Mouse (Mus musculus) frontal cortex, adult 2 months (tissue): Measurements from ENCODE around the gene Acvrl1. TPM values are rescaled to one million over a fixed set of nuclear protein-coding genes. Genes with fewer than 3 reads are reported as not detected.

Experiments used
- DNase-seq, 2 experiments: peaks; one replicate each; pipeline ENCODE4 v3.0.0; 2022; ENCODE audit warnings: low spot score in 1 of 2; ENCODE audit errors: extremely low spot score in 1 of 2
- polyA plus RNA-seq: library from polyadenylated mRNA; depleted of rRNA; stranded (reverse); fragments of >200 nt; gene quantifications from 2 replicates; pipeline ENCODE4 v1.2.3, GENCODE M21; 2012; rRNA removed

Gene Acvrl1
- polyA plus RNA-seq, 1 experiment = 20.7 TPM

GRCm38 (mm10) chr15:101185549-101185948 lies 57.2 kb downstream of the Acvrl1 start:
- no peak for DNase-seq

- no peak for DNase-seq
Measured at GRCm38 (mm10) chr15:101187907-101188306, 59.6 kb downstream of the Acvrl1 start.

GRCm38 (mm10) chr15:101189981-101190761 lies 61.8 kb downstream of the Acvrl1 start:
- DNase-seq = no peak

GRCm38 (mm10) chr15:101190762-101191150 lies 62.4 kb downstream of the Acvrl1 start:
- DNase-seq = no peak

- DNase-seq = peak in 1 of 2 experiments; percentile 63
Measured at GRCm38 (mm10) chr15:101191459-101192259, 63.3 kb downstream of the Acvrl1 start.

GRCm38 (mm10) chr15:101192260-101192640 lies 63.9 kb downstream of the Acvrl1 start:
- no peak for DNase-seq

GRCm38 (mm10) chr15:101192651-101193050 lies 64.3 kb downstream of the Acvrl1 start:
- DNase-seq = no peak

GRCm38 (mm10) chr15:101193971-101194370 lies 65.6 kb downstream of the Acvrl1 start:
- no peak for DNase-seq

Other genes starting within 250 kb of the Acvrl1 start
- not detected in 2 replicates for gene Gm47841, start 81.1 kb upstream of the Acvrl1 start, polyA plus RNA-seq
- 1.2 and 1.3 TPM in 2 replicates for gene Fignl2, start 50.0 kb upstream of the Acvrl1 start, polyA plus RNA-seq
- gene Ankrd33, start 12.8 kb upstream of the Acvrl1 start, polyA plus RNA-seq = not detected in 2 replicates
- gene Acvr1b, start 45.5 kb downstream of the Acvrl1 start, polyA plus RNA-seq = 68.4 and 68.6 TPM in 2 replicates
- 43.9 and 53.5 TPM in 2 replicates for gene Grasp, start 95.7 kb downstream of the Acvrl1 start, polyA plus RNA-seq
- gene Nr4a1, start 125.7 kb downstream of the Acvrl1 start, polyA plus RNA-seq = 80.9 and 169 TPM in 2 replicates
- 50.2 and 58.3 TPM in 2 replicates for gene Atg101, start 155.8 kb downstream of the Acvrl1 start, polyA plus RNA-seq
- 0.27 and 0.52 TPM in 2 replicates for gene 6030408B16Rik, start 164.7 kb downstream of the Acvrl1 start, polyA plus RNA-seq
- gene Krt80, start 241.6 kb downstream of the Acvrl1 start, polyA plus RNA-seq = 2.0 and 3.3 TPM in 2 replicates